26 mouse cellular contexts compared by ENCODE assay signal in the genomic region with DNA sequence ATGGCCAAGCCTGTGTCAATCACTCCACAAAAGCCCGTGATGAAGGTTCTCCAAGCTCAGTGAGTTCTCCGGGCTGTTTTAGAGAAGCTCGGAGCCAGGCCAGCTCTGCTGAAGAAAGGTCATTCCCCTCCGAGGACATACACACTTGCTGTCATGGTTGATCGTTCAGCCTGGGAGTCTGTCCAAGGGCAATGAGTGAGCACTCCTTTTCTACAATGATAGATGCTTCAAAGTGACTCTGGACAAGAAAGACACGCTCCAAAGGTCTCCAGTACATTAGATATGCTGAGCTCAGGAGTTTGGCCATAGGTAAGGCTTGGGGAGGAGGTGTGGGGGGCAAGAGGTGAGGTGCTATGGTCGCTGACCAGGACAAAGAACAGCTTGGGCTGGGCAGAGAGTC.
DNase-seq lines count a peak whose midpoint lies in the region; ATAC-seq and TF ChIP-seq lines count a peak whose summit lies in the region.
"Had no signal": no experiment of that assay in that cellular context is flagged by ENCODE, and none has a peak within 500 bp of the region (broad histone marks: within the 10 kb centered on the region; RNA-seq: fewer than 3 reads in every experiment).

No protein-coding gene starts in this region.

- H3K9ac ChIP-seq in liver, adult 2 months (ENCODE audit: low read depth, low read length), result no peak overlapping the region
- H3K9ac ChIP-seq in liver, postnatal 0 days (replicated peaks), result no peak overlapping the region
- H3K9ac ChIP-seq in kidney, embryonic 16.5 days (replicated peaks; ENCODE audit: low read length), result no peak overlapping the region
- H3K9ac ChIP-seq: embryonic facial prominence, embryonic 12.5 days; forebrain, postnatal 0 days; limb, embryonic 13.5 days; liver, embryonic 14.5 days; lung, embryonic 15.5 days; neural tube, embryonic 12.5 days had no signal

- H3K4me3 ChIP-seq in liver, adult 2 months (ENCODE audit: insufficient read depth, low read depth, low read length), result no peak overlapping the region
- no peak overlapping the region for H3K4me3 ChIP-seq in liver, postnatal 0 days (ENCODE audit: low read depth, low read length)
- H3K4me3 ChIP-seq in kidney, embryonic 16.5 days (ENCODE audit: low read length), result no peak overlapping the region
- H3K4me3 ChIP-seq: embryonic facial prominence, embryonic 12.5 days; heart, embryonic 10.5 days; limb, embryonic 13.5 days; lung, embryonic 15.5 days; megakaryocyte, embryonic 14.5 days; neural tube, embryonic 12.5 days had no signal

- H3K4me2 ChIP-seq in liver, postnatal 0 days (ENCODE audit: low read depth, low read length), result no peak overlapping the region
- no peak overlapping the region for H3K4me2 ChIP-seq in kidney, embryonic 16.5 days (replicated peaks; ENCODE audit: low read depth, low read length)
- H3K4me2 ChIP-seq: embryonic facial prominence, embryonic 12.5 days; limb, embryonic 13.5 days; lung, embryonic 15.5 days; neural tube, embryonic 12.5 days had no signal

- no peak for ATAC-seq in liver, postnatal 0 days
- ATAC-seq in kidney, embryonic 16.5 days (ENCODE audit: low FRiP score, low TSS enrichment), result peak; percentile 57; the same call in 1 of the 2 replicates
- ATAC-seq: forebrain, postnatal 0 days; hindbrain, embryonic 16.5 days; intestine, postnatal 0 days had no signal

- no peak overlapping the region for H3K27ac ChIP-seq in liver, adult 2 months (replicated peaks; ENCODE audit: insufficient read depth, low read depth, low read length)
- H3K27ac ChIP-seq in liver, postnatal 0 days (ENCODE audit: low read depth), result no peak overlapping the region
- no peak overlapping the region for H3K27ac ChIP-seq in kidney, embryonic 16.5 days (ENCODE audit: low read length)
- H3K27ac ChIP-seq: embryonic facial prominence, embryonic 12.5 days; heart, embryonic 10.5 days; limb, embryonic 13.5 days; liver, embryonic 14.5 days; lung, embryonic 15.5 days; neural tube, embryonic 12.5 days had no signal

- TF ChIP-seq EP300 in liver, postnatal 0 days (IDR thresholded peaks at IDR 0.05; ENCODE audit: low read depth), result no peak

- H3K36me3 ChIP-seq in liver, adult 2 months (ENCODE audit: control insufficient read depth, insufficient read depth, low read length), result no peaks in the 10 kb centered on the region
- H3K36me3 ChIP-seq in liver, postnatal 0 days (replicated peaks; ENCODE audit: insufficient read depth, low read length), result no peaks in the 10 kb centered on the region
- H3K36me3 ChIP-seq in kidney, embryonic 16.5 days (ENCODE audit: insufficient read depth, low read length), result no peaks in the 10 kb centered on the region
- H3K36me3 ChIP-seq: embryonic facial prominence, embryonic 12.5 days; heart, embryonic 10.5 days; limb, embryonic 13.5 days; lung, embryonic 15.5 days; neural tube, embryonic 12.5 days had no signal

- TF ChIP-seq POLR2A in liver, adult 2 months (IDR thresholded peaks at IDR 0.05; ENCODE audit: extremely low read depth, insufficient read depth, low read length), result no peak

- WGBS in liver, adult 2 months, result 27% methylated on average over 7 of the region's 7 CpGs
- WGBS in liver, postnatal 0 days (ENCODE audit: insufficient replicate concordance), result 65% methylated on average over 7 of the region's 7 CpGs
- 35% methylated on average over 7 of the region's 7 CpGs for WGBS in kidney, embryonic 16.5 days

- peaks cover 10% of the 10 kb centered on the region for H3K4me1 ChIP-seq in liver, adult 2 months (ENCODE audit: control insufficient read depth, insufficient read depth, low read length)
- H3K4me1 ChIP-seq in liver, postnatal 0 days (ENCODE audit: insufficient read depth), result no peaks in the 10 kb centered on the region
- H3K4me1 ChIP-seq in kidney, embryonic 16.5 days (ENCODE audit: insufficient read depth, low read length), result no peaks in the 10 kb centered on the region
- H3K4me1 ChIP-seq: embryonic facial prominence, embryonic 12.5 days; heart, embryonic 10.5 days; limb, embryonic 13.5 days; lung, embryonic 15.5 days; megakaryocyte, embryonic 14.5 days; neural tube, embryonic 12.5 days had no signal

- DNase-seq in liver, adult 2 months (ENCODE audit: extremely low read depth, low read depth, low spot score), result peak; percentile 56
- no peak for DNase-seq in liver, postnatal 0 days
- DNase-seq in kidney, adult 18-20 months, result peak; percentile 49
- no peak for DNase-seq in layer of hippocampus, adult 11-12 months (ENCODE audit: low spot score)
- no peak for DNase-seq in ovary, postnatal 36 days (ENCODE audit: low spot score)
- DNase-seq in thymus, adult 18-20 months, result no peak
- no peak for DNase-seq in gastrocnemius, postnatal 4 days (ENCODE audit: low spot score in 2 of 2)
- DNase-seq: cerebellum, adult 18-20 months; cerebellum, postnatal 14 days; forebrain, postnatal 0 days; lung, postnatal 36 days; midbrain, embryonic 14.5 days; retina, postnatal 1 day; right cerebral cortex, postnatal 25 days; spleen, adult 18-20 months; thymus, postnatal 36 days had no signal

- H3K27me3 ChIP-seq in liver, adult 2 months (ENCODE audit: control insufficient read depth, insufficient read depth, low read length), result no peaks in the 10 kb centered on the region
- no peaks in the 10 kb centered on the region for H3K27me3 ChIP-seq in liver, postnatal 0 days (ENCODE audit: insufficient read depth, low read length)
- H3K27me3 ChIP-seq in kidney, embryonic 16.5 days (ENCODE audit: insufficient read depth, low read length), result no peaks in the 10 kb centered on the region
- H3K27me3 ChIP-seq: embryonic facial prominence, embryonic 12.5 days; limb, embryonic 13.5 days; lung, embryonic 15.5 days; megakaryocyte, embryonic 14.5 days; neural tube, embryonic 12.5 days had no signal

- H3K9me3 ChIP-seq in liver, postnatal 0 days (ENCODE audit: low read length), result no peaks in the 10 kb centered on the region
- no peaks in the 10 kb centered on the region for H3K9me3 ChIP-seq in kidney, embryonic 16.5 days (ENCODE audit: low read length)
- H3K9me3 ChIP-seq: embryonic facial prominence, embryonic 12.5 days; heart, embryonic 10.5 days; limb, embryonic 13.5 days; lung, embryonic 15.5 days; neural tube, embryonic 12.5 days had no signal

- no peak for TF ChIP-seq CTCF in liver, adult 2 months (IDR thresholded peaks at IDR 0.05; ENCODE audit: low read depth, low read length)
- TF ChIP-seq CTCF in liver, postnatal 0 days (IDR thresholded peaks at IDR 0.05; ENCODE audit: low read depth), result no peak

- H3K79me2 ChIP-seq in liver, adult 2 months (ENCODE audit: control insufficient read depth, insufficient read depth, low read length), result no peaks in the 10 kb centered on the region

Comparison
In these comparisons a context has a peak if more than half of its experiments do, and no peak if none do; other contexts are left out.
1. DNase-seq: peak in liver, adult 2 months (single experiment) and kidney, adult 18-20 months (single experiment); none in liver, postnatal 0 days (single experiment), layer of hippocampus, adult 11-12 months (single experiment), ovary, postnatal 36 days (single experiment), thymus, adult 18-20 months (0 of 2) and gastrocnemius, postnatal 4 days (0 of 2).